Mouse (Mus musculus) hindbrain, postnatal 0 days (tissue): ENCODE measurements around the gene Grb7. TPM values are rescaled to one million over a fixed set of nuclear protein-coding genes. Genes with fewer than 3 reads are reported as not detected.
A peak's percentile ranks its signal among the peaks of the same experiment; 100 is the strongest.

Source experiments
- ATAC-seq: fragments of 200-750 bp; cut with Nextera tagmentation; 2 replicates; pipeline ENCODE4 v1.8.0; 2017; ENCODE audit warnings: mild to moderate bottlenecking, moderate TSS enrichment, moderate library complexity
- DNase-seq: peaks from one replicate; pipeline ENCODE4 v3.0.0-alpha.2; 2015; ENCODE audit warnings: low spot score
- H3K27ac ChIP-seq: fragments of 300-500 bp; sonication (generic); 2 replicates; pipeline ENCODE4 v1.5.1; 2014; ENCODE audit warnings: mild to moderate bottlenecking
- H3K27me3 ChIP-seq: fragments of 300-500 bp; sonication (generic); 2 replicates; pipeline ENCODE4 v1.6.1; 2014; ENCODE audit warnings: low read length, mixed read lengths; ENCODE audit not compliant: insufficient read depth
- H3K36me3 ChIP-seq: fragments of 300-500 bp; sonication (generic); 2 replicates; pipeline ENCODE4 v1.6.1; 2014; ENCODE audit warnings: low read length, mixed read lengths; ENCODE audit not compliant: insufficient read depth
- H3K4me1 ChIP-seq: fragments of 300-500 bp; sonication (generic); 2 replicates; pipeline ENCODE4 v1.6.1; 2014; ENCODE audit warnings: antibody characterized with exemption, low read length, mixed read lengths; ENCODE audit not compliant: insufficient read depth
- H3K4me2 ChIP-seq: fragments of 300-500 bp; sonication (generic); 2 replicates; pipeline ENCODE4 v1.6.1; 2014; ENCODE audit warnings: low read depth, mild to moderate bottlenecking, low read length, moderate library complexity, mixed read lengths
- H3K4me3 ChIP-seq: fragments of 300-500 bp; sonication (generic); 2 replicates; pipeline ENCODE4 v1.5.1; 2014; ENCODE audit warnings: low read length
- H3K9ac ChIP-seq: fragments of 300-500 bp; sonication (generic); replicated peaks from 2 replicates; pipeline ENCODE4 v1.6.1; 2014; ENCODE audit warnings: mild to moderate bottlenecking, low read length, moderate library complexity, mixed read lengths
- H3K9me3 ChIP-seq: fragments of 300-500 bp; sonication (generic); 2 replicates; pipeline ENCODE4 v1.6.1; 2016; ENCODE audit warnings: low read length, mixed read lengths
- CTCF ChIP-seq: IDR thresholded peaks from 2 replicates; pipeline ENCODE4 v1.5.1; 2016; ENCODE audit warnings: antibody characterized with exemption, control low read depth, low read depth
- WGBS: fragments of 180-500 bp; shearing (Covaris S2); extraction: QIAGEN DNeasy Blood & Tissue Kit; methylation state at CpG from one replicate; pipeline ENCODE4 v1.1.7; 2014; 5-methylcytosine and 5-hydroxymethylcytosine counted together
- polyA plus RNA-seq: library from polyadenylated mRNA; unstranded; fragments of >200 nt; fragmentation: Nextera tagmentation; extraction: Ambion mirVana; gene quantifications from 2 replicates; pipeline ENCODE4 v1.2.1, GENCODE M21; 2015
- total RNA-seq: library from RNA; depleted of rRNA; stranded (reverse); fragments of >200 nt; gene quantifications from 2 replicates; pipeline ENCODE4 v1.2.3, GENCODE M21; 2014; rRNA removed

The Grb7 gene
- total and polyA plus RNA-seq, 2 experiments from 2014 or later = 2.0 to 2.7 TPM

GRCm38 (mm10) chr11:98497388-98498288, 51.4 kb downstream of the Grb7 start:
- no peak overlapping the region; the same call in 1 of the 2 replicates for H3K27ac ChIP-seq
- no peaks in the 10 kb centered on the region for H3K9me3 ChIP-seq
- no peak overlapping the region; the same call in 1 of the 2 replicates for H3K4me2 ChIP-seq
- H3K36me3 ChIP-seq = no peaks in the 10 kb centered on the region
- no peak overlapping the region for H3K9ac ChIP-seq
- ATAC-seq (no peak), DNase-seq (peak; percentile 28)
- no peak overlapping the region for H3K4me3 ChIP-seq
- no peaks in the 10 kb centered on the region for H3K27me3 ChIP-seq
- H3K4me1 ChIP-seq = no peaks in the 10 kb centered on the region
- no peak for TF ChIP-seq CTCF
- WGBS = 40% methylated on average over 22 of the region's 22 CpGs

GRCm38 (mm10) chr11:98504926-98505325, 58.7 kb downstream of the Grb7 start:
- Histone ChIP-seq H3K9ac (no peak overlapping the region), H3K4me1 (no peaks in the 10 kb centered on the region), H3K4me3 (no peak overlapping the region), H3K27me3 (no peaks in the 10 kb centered on the region), H3K27ac (no peak overlapping the region), H3K9me3 (no peaks in the 10 kb centered on the region), H3K4me2 (no peak overlapping the region), H3K36me3 (no peaks in the 10 kb centered on the region)
- DNase-seq (no peak), ATAC-seq (no peak)
- WGBS = 72% methylated on average over 3 of the region's 3 CpGs
- TF ChIP-seq CTCF = no peak

Other genes with a start within 250 kb of the Grb7 start
- 27.4 and 28.5 TPM in 2 replicates for gene Cdk12, start 243.3 kb upstream of the Grb7 start, total RNA-seq
- 5.8 and 6.6 TPM in 2 replicates for gene Cdk12, start 243.3 kb upstream of the Grb7 start, polyA plus RNA-seq
- 87.0 and 93.2 TPM in 2 replicates for gene Neurod2, start 116.7 kb upstream of the Grb7 start, total RNA-seq
- 30.7 and 34.3 TPM in 2 replicates for gene Neurod2, start 116.7 kb upstream of the Grb7 start, polyA plus RNA-seq
- gene Ppp1r1b, start 98.0 kb upstream of the Grb7 start, total RNA-seq = 1.3 and 3.5 TPM in 2 replicates
- gene Ppp1r1b, start 98.0 kb upstream of the Grb7 start, polyA plus RNA-seq = 18.0 and 19.1 TPM in 2 replicates
- gene Stard3, start 88.0 kb upstream of the Grb7 start, total RNA-seq = 44.0 and 52.4 TPM in 2 replicates
- gene Stard3, start 88.0 kb upstream of the Grb7 start, polyA plus RNA-seq = 28.4 and 31.9 TPM in 2 replicates
- gene Tcap, start 62.6 kb upstream of the Grb7 start, total RNA-seq = 0.26 and 4.4 TPM in 2 replicates
- gene Tcap, start 62.6 kb upstream of the Grb7 start, polyA plus RNA-seq = not detected in 2 replicates
- gene Pnmt, start 59.9 kb upstream of the Grb7 start, total RNA-seq = 1.2 and 5.4 TPM in 2 replicates
- gene Pnmt, start 59.9 kb upstream of the Grb7 start, polyA plus RNA-seq = 5.4 and 5.5 TPM in 2 replicates
- gene Pgap3, start 45.9 kb upstream of the Grb7 start, total RNA-seq = 10.6 and 12.0 TPM in 2 replicates
- 7.8 and 9.2 TPM in 2 replicates for gene Pgap3, start 45.9 kb upstream of the Grb7 start, polyA plus RNA-seq
- 8.0 and 11.7 TPM in 2 replicates for gene Erbb2, start 33.9 kb upstream of the Grb7 start, total RNA-seq
- 4.9 and 5.1 TPM in 2 replicates for gene Erbb2, start 33.9 kb upstream of the Grb7 start, polyA plus RNA-seq
- gene Mien1, start 7.4 kb upstream of the Grb7 start, total RNA-seq = 70.0 and 73.9 TPM in 2 replicates
- 259 and 264 TPM in 2 replicates for gene Mien1, start 7.4 kb upstream of the Grb7 start, polyA plus RNA-seq
- gene Ikzf3, start 99.6 kb downstream of the Grb7 start, total RNA-seq = not detected in 2 replicates
- gene Ikzf3, start 99.6 kb downstream of the Grb7 start, polyA plus RNA-seq = 0.18 and 0.20 TPM in 2 replicates
- not detected in 2 replicates for gene Zpbp2, start 104.7 kb downstream of the Grb7 start, total RNA-seq
- gene Zpbp2, start 104.7 kb downstream of the Grb7 start, polyA plus RNA-seq = 0.42 and 0.45 TPM in 2 replicates
- 103 and 112 TPM in 2 replicates for gene Ormdl3, start 141.0 kb downstream of the Grb7 start, total RNA-seq
- 98.8 and 100 TPM in 2 replicates for gene Ormdl3, start 141.0 kb downstream of the Grb7 start, polyA plus RNA-seq
- gene Lrrc3c, start 151.9 kb downstream of the Grb7 start, total RNA-seq = not detected in 2 replicates
- gene Lrrc3c, start 151.9 kb downstream of the Grb7 start, polyA plus RNA-seq = not detected in 2 replicates
- gene Gm12355, start 179.3 kb downstream of the Grb7 start, total RNA-seq = 0.21 TPM in 1 of 2 replicates, not detected in the other
- gene Gm12355, start 179.3 kb downstream of the Grb7 start, polyA plus RNA-seq = 0.25 and 0.33 TPM in 2 replicates
- 0.68 TPM in 1 of 2 replicates, not detected in the other for gene Gsdma3, start 180.0 kb downstream of the Grb7 start, total RNA-seq
- gene Gsdma3, start 180.0 kb downstream of the Grb7 start, polyA plus RNA-seq = not detected in 2 replicates
- gene Gsdma2, start 200.4 kb downstream of the Grb7 start, total RNA-seq = not detected in 2 replicates
- gene Gsdma2, start 200.4 kb downstream of the Grb7 start, polyA plus RNA-seq = not detected in 2 replicates
- not detected in 2 replicates for gene Gsdma, start 218.0 kb downstream of the Grb7 start, total RNA-seq
- 0.14 and 0.16 TPM in 2 replicates for gene Gsdma, start 218.0 kb downstream of the Grb7 start, polyA plus RNA-seq
- gene Psmd3, start 236.2 kb downstream of the Grb7 start, total RNA-seq = 131 and 143 TPM in 2 replicates
- 185 and 190 TPM in 2 replicates for gene Psmd3, start 236.2 kb downstream of the Grb7 start, polyA plus RNA-seq